Mouse (Mus musculus) embryonic facial prominence, embryonic 14.5 days (tissue): ENCODE data around the gene 3110082I17Rik. TPM values are rescaled to one million over a fixed set of nuclear protein-coding genes. Genes with fewer than 3 reads are reported as not detected.
A peak's percentile ranks its signal among the peaks of the same experiment; 100 is the strongest.

Experiments used
- ATAC-seq: fragments of 200-750 bp; cut with Nextera tagmentation; 2 replicates; pipeline ENCODE4 v1.8.0; 2017; ENCODE audit warnings: low read depth, moderate number of reproducible peaks, moderate TSS enrichment
- DNase-seq: peaks from one replicate; pipeline ENCODE4 v3.0.0-alpha.2; 2015; ENCODE audit warnings: low spot score
- H3K27ac ChIP-seq: fragments of 300-500 bp; sonication (generic); replicated peaks from 2 replicates; pipeline ENCODE4 v1.5.1; 2014; ENCODE audit warnings: low read depth, mild to moderate bottlenecking, low read length, moderate library complexity
- H3K27me3 ChIP-seq: fragments of 300-500 bp; sonication (generic); replicated peaks from 2 replicates; pipeline ENCODE4 v1.6.1; 2014; ENCODE audit warnings: low read length; ENCODE audit not compliant: control insufficient read depth, insufficient read depth
- H3K36me3 ChIP-seq: fragments of 300-500 bp; sonication (generic); 2 replicates; pipeline ENCODE4 v1.6.1; 2014; ENCODE audit warnings: low read length, mixed read lengths; ENCODE audit not compliant: control insufficient read depth, insufficient read depth
- H3K4me1 ChIP-seq: fragments of 300-500 bp; sonication (generic); 2 replicates; pipeline ENCODE4 v1.6.1; 2014; ENCODE audit warnings: antibody characterized with exemption, low read length; ENCODE audit not compliant: control insufficient read depth, insufficient read depth
- H3K4me2 ChIP-seq: fragments of 300-500 bp; sonication (generic); 2 replicates; pipeline ENCODE4 v1.6.1; 2014; ENCODE audit warnings: low read depth, mild to moderate bottlenecking, low read length, moderate library complexity, mixed read lengths
- H3K4me3 ChIP-seq: fragments of 300-500 bp; sonication (generic); 2 replicates; pipeline ENCODE4 v1.5.1; 2014; ENCODE audit warnings: low read depth, mild to moderate bottlenecking, low read length
- H3K9ac ChIP-seq: fragments of 300-500 bp; sonication (generic); 2 replicates; pipeline ENCODE4 v1.6.1; 2014; ENCODE audit warnings: low read depth, mild to moderate bottlenecking, low read length, moderate library complexity, mixed read lengths
- H3K9me3 ChIP-seq: fragments of 300-500 bp; sonication (generic); 2 replicates; pipeline ENCODE4 v1.6.1; 2016; ENCODE audit warnings: low read length; ENCODE audit not compliant: control insufficient read depth
- WGBS: fragments of 180-500 bp; shearing (Covaris S2); extraction: QIAGEN DNeasy Blood & Tissue Kit; methylation state at CpG from one replicate; pipeline ENCODE4 v1.1.7; 2014; 5-methylcytosine and 5-hydroxymethylcytosine counted together
- polyA plus RNA-seq: library from polyadenylated mRNA; unstranded; fragments of >200 nt; fragmentation: Nextera tagmentation; extraction: Ambion mirVana; gene quantifications from 2 replicates; pipeline ENCODE4 v1.2.1, GENCODE M21; 2014

3110082I17Rik gene
- polyA plus RNA-seq: 24.7 and 30.9 TPM in 2 replicates

GRCm38 (mm10) chr5:139460384-139461067, at the start of gene 3110082I17Rik:
Gene 3110082I17Rik, minus strand, starts transcription at chr5:139460527.
- WGBS: 4% methylated on average over 39 of the region's 42 CpGs
- DNase-seq: peak; percentile 98
- H3K9me3 ChIP-seq: no peaks in the 10 kb centered on the region
- peak within 1 kb of the TSS; percentile 65 for H3K4me3 ChIP-seq
- no peaks in the 10 kb centered on the region for H3K36me3 ChIP-seq
- no peaks in the 10 kb centered on the region for H3K27me3 ChIP-seq
- H3K9ac ChIP-seq: peak within 1 kb of the TSS; percentile 71
- peak within 1 kb of the TSS; percentile 90 for H3K4me2 ChIP-seq
- H3K4me1 ChIP-seq: peaks cover 5% of the 10 kb centered on the region; the same call in 1 of the 2 replicates
- H3K27ac ChIP-seq: no peak within 1 kb of the TSS
- peak; percentile 99 for ATAC-seq

DNA sequence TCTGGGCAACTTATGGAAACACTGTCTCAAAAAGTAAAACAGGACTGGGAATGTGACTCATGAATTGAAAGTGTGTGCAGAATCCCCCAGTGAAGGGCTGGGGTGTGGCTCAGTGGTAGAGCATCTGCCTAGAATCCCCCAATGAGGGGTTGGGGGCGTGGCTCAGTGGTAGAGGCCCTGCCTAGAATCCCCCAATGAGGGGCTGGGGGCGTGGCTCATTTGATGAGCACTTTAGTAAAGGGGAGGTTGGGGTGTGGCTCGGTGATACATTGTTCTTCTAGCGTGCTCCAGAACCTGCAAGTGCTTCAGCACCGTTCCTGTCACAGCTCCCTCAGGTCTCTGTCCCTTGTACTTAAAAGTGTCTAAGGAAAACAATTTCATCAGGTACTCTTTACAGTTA, 45.9 kb upstream of the 3110082I17Rik start:
- Histone ChIP-seq H3K36me3 (no peaks in the 10 kb centered on the region), H3K27me3 (peaks cover 16% of the 10 kb centered on the region), H3K9ac (no peak overlapping the region), H3K4me2 (no peak overlapping the region), H3K4me1 (no peaks in the 10 kb centered on the region), H3K4me3 (no peak overlapping the region), H3K27ac (no peak overlapping the region), H3K9me3 (no peaks in the 10 kb centered on the region)
- 14% methylated on average over 4 of the region's 5 CpGs for WGBS
- no peak for ATAC-seq
- DNase-seq: peak; percentile 36

DNA sequence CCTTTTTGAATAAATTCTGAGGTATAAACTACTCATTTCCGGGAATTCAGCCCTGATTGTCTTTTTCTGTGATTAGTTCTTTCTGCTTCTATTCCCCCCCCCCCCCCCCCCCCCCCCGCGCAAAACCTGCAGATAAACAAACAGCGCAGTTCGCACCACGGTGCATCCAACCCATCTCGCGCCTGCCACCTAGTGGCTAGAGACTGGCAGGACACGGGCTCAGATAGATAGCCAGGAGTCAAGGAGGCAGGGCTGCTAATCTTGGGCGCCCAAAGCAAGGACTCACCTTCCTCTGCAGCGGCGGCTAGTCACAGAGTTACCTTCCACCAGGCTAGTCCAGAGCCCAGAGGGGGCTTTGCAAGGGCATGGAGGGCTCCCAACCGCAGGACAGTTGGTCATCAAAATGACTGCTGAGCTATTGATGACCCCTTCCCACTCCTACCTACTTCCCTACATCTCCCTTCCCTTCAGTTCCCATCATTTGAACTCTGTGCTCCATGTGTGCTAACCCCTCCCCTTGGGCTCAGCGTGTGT, 44.8 kb upstream of the 3110082I17Rik start:
- no peak for ATAC-seq
- no peak overlapping the region for H3K4me2 ChIP-seq
- H3K9me3 ChIP-seq: no peaks in the 10 kb centered on the region
- H3K4me3 ChIP-seq: no peak overlapping the region
- H3K4me1 ChIP-seq: no peaks in the 10 kb centered on the region
- WGBS: 5% methylated on average over 11 of the region's 14 CpGs
- no peak overlapping the region for H3K9ac ChIP-seq
- peaks cover 7% of the 10 kb centered on the region; the same call in 1 of the 2 replicates for H3K27me3 ChIP-seq
- peak; percentile 75 for DNase-seq
- no peaks in the 10 kb centered on the region for H3K36me3 ChIP-seq
- H3K27ac ChIP-seq: no peak overlapping the region

DNA sequence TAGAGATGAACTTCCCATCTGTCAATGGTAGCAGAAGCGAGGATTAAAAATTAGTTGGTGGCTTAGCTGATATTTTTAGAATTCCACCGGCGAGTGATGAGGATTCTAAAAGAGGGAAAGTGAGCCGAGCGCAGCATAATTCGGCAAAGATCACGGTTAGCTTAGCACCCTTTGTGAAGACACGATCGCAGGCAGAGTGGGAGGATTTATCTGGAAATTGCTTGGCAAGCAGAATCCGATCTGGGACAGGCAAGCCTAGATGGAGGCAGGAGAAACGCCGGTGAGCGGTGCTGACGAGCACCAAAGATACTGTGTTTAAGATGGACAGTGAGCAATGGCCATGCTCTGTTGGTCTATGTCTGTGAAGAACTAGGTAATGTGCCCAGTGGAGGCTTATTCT, 42.0 kb upstream of the 3110082I17Rik start:
- Histone ChIP-seq H3K4me2 (no peak overlapping the region), H3K27ac (no peak overlapping the region), H3K9me3 (no peaks in the 10 kb centered on the region), H3K4me1 (no peaks in the 10 kb centered on the region), H3K27me3 (peaks cover 5% of the 10 kb centered on the region; the same call in 1 of the 2 replicates), H3K4me3 (no peak overlapping the region), H3K36me3 (no peaks in the 10 kb centered on the region), H3K9ac (no peak overlapping the region)
- ATAC-seq: no peak
- DNase-seq: no peak
- 83% methylated on average over 14 of the region's 14 CpGs for WGBS

- 69% methylated on average over 5 of the region's 5 CpGs for WGBS
Observed at GRCm38 (mm10) chr5:139498791-139499190, 38.5 kb upstream of the 3110082I17Rik start.

GRCm38 (mm10) chr5:139496939-139497338, 36.6 kb upstream of the 3110082I17Rik start:
- DNase-seq (no peak), ATAC-seq (no peak)
- WGBS: 52% methylated on average over 5 of the region's 5 CpGs
- no peak overlapping the region for H3K27ac ChIP-seq
- no peak overlapping the region for H3K4me2 ChIP-seq
- no peak overlapping the region for H3K9ac ChIP-seq
- H3K27me3 ChIP-seq: no peaks in the 10 kb centered on the region
- no peaks in the 10 kb centered on the region for H3K36me3 ChIP-seq
- no peaks in the 10 kb centered on the region for H3K9me3 ChIP-seq
- no peak overlapping the region for H3K4me3 ChIP-seq
- no peaks in the 10 kb centered on the region for H3K4me1 ChIP-seq

More at GRCm38 (mm10) chr5:139498791-139499190, 38.5 kb upstream of the 3110082I17Rik start:
- no peak for ATAC-seq
- Histone ChIP-seq H3K27me3 (no peaks in the 10 kb centered on the region), H3K27ac (no peak overlapping the region), H3K4me1 (no peaks in the 10 kb centered on the region), H3K9ac (no peak overlapping the region), H3K4me2 (no peak overlapping the region), H3K36me3 (no peaks in the 10 kb centered on the region), H3K9me3 (no peaks in the 10 kb centered on the region), H3K4me3 (no peak overlapping the region)
- DNase-seq: no peak

DNA sequence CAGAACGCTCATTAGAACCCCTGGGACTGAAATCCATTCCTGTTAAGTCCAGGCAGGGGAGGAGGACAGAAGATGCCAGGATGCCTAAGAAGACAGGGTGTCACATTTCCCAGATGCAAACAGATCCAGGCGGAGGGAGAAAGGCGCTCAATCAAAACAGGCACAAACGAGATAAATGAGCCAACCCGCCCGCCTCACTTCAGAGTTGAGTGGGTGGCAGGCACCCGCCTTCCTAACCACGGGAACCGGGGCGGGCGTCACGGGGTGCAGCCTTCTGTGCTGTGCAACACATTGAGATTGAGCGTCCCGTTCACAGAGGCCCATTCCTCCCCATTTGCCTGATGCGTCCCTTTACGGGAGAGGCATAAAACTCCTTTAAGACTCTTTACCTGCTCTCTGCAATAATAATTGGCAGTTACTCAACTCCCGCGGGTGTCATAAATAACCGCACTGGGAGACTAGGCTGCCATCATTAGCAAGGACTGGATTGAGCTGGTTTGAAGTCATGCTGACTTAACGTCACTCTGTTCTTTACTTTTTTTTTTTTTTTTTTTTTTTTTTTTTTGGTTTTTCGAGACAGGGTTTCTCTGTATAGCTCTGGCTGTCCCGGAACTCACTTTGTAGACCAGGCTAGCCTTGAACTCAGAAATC, 34.8 kb upstream of the 3110082I17Rik start:
- no peaks in the 10 kb centered on the region for H3K9me3 ChIP-seq
- no peak overlapping the region for H3K4me3 ChIP-seq
- no peaks in the 10 kb centered on the region for H3K27me3 ChIP-seq
- no peaks in the 10 kb centered on the region for H3K4me1 ChIP-seq
- no peak overlapping the region for H3K27ac ChIP-seq
- 55% methylated on average over 22 of the region's 22 CpGs for WGBS
- H3K4me2 ChIP-seq: no peak overlapping the region
- H3K36me3 ChIP-seq: no peaks in the 10 kb centered on the region
- peak; percentile 68; the same call in 1 of the 2 replicates for ATAC-seq
- no peak overlapping the region; the same call in 1 of the 2 replicates for H3K9ac ChIP-seq
- DNase-seq: peak; percentile 51

DNA sequence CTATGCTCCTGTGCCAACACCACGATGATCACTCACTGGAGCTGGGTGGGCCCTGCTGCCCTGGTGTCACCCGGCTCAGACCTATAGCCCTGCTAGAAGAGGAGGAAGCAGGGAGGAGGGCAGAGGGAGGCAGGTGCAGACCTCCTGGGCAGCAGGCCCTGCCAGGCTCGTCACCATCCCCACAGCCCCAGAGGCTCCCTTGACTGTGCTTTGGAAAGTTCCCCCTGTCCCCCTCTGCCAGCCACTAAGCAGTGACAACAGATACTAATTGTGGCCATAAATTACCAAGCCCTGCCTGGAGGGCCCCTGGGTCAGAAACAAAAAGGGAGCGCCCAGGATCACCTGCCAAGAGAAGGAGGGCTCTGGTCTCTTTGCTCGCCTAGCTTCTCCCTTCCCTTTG, 33.4 kb upstream of the 3110082I17Rik start:
- no peak overlapping the region for H3K27ac ChIP-seq
- no peaks in the 10 kb centered on the region for H3K4me1 ChIP-seq
- no peak for DNase-seq
- 55% methylated on average over 4 of the region's 5 CpGs for WGBS
- no peak overlapping the region for H3K4me2 ChIP-seq
- H3K9ac ChIP-seq: no peak overlapping the region
- no peak overlapping the region for H3K4me3 ChIP-seq
- H3K9me3 ChIP-seq: no peaks in the 10 kb centered on the region
- no peaks in the 10 kb centered on the region for H3K36me3 ChIP-seq
- ATAC-seq: no peak
- no peaks in the 10 kb centered on the region for H3K27me3 ChIP-seq
